Mouse (Mus musculus) heart, embryonic 14.5 days (tissue): ENCODE results near the gene Slc38a6. TPM values are rescaled to one million over a fixed set of nuclear protein-coding genes. Genes with fewer than 3 reads are reported as not detected.

Experiments used
- ATAC-seq: fragments of 200-750 bp; cut with Nextera tagmentation; 2 replicates; pipeline ENCODE4 v1.8.0; 2017; ENCODE audit warnings: low read depth, moderate TSS enrichment; ENCODE audit not compliant: insufficient number of reproducible peaks, insufficient read depth, low FRiP score
- H3K27ac ChIP-seq, 2 experiments: fragments of 200-500 bp in 1 of 2; fragments of 300-500 bp in 1 of 2; sonication (generic) in 1 of 2; replicated peaks in 1 of 2; 2 replicates each; pipeline ENCODE4 v1.5.1; 2012 to 2014; ENCODE audit warnings: low read depth in 2 of 2, low read length in 2 of 2, control low read depth in 1 of 2, mild to moderate bottlenecking in 1 of 2, mixed read lengths in 1 of 2; ENCODE audit not compliant: control insufficient read depth in 1 of 2, insufficient read depth in 1 of 2
- H3K27me3 ChIP-seq: fragments of 300-500 bp; sonication (generic); 2 replicates; pipeline ENCODE4 v1.6.1; 2014; ENCODE audit warnings: mild to moderate bottlenecking, low read length, control low read depth; ENCODE audit not compliant: control insufficient read depth, insufficient read depth
- H3K36me3 ChIP-seq: fragments of 300-500 bp; sonication (generic); 2 replicates; pipeline ENCODE4 v1.6.1; 2014; ENCODE audit warnings: mild to moderate bottlenecking, control low read depth, low read length, mixed read lengths; ENCODE audit not compliant: control insufficient read depth, insufficient read depth
- H3K4me1 ChIP-seq, 2 experiments: fragments of 200-500 bp in 1 of 2; fragments of 300-500 bp in 1 of 2; sonication (generic) in 1 of 2; 2 replicates each; pipeline ENCODE4 v1.6.1; 2012 to 2014; ENCODE audit warnings: low read length in 2 of 2, control low read depth in 1 of 2, mixed read lengths in 1 of 2; ENCODE audit not compliant: control insufficient read depth in 2 of 2, insufficient read depth in 2 of 2
- H3K4me2 ChIP-seq: fragments of 300-500 bp; sonication (generic); 2 replicates; pipeline ENCODE4 v1.6.1; 2014; ENCODE audit warnings: mild to moderate bottlenecking, low read length
- H3K4me3 ChIP-seq, 2 experiments: fragments of 200-500 bp in 1 of 2; fragments of 300-500 bp in 1 of 2; sonication (generic) in 1 of 2; 2 replicates each; pipeline ENCODE4 v1.5.1; 2012 to 2014; ENCODE audit warnings: low read length in 2 of 2, mild to moderate bottlenecking in 2 of 2, control low read depth in 1 of 2, low read depth in 1 of 2, moderate library complexity in 1 of 2; ENCODE audit not compliant: control insufficient read depth in 1 of 2, insufficient read depth in 1 of 2
- H3K9ac ChIP-seq: fragments of 300-500 bp; sonication (generic); 2 replicates; pipeline ENCODE4 v1.6.1; 2014; ENCODE audit warnings: mild to moderate bottlenecking, low read length
- H3K9me3 ChIP-seq: fragments of 300-500 bp; sonication (generic); 2 replicates; pipeline ENCODE4 v1.6.1; 2016; ENCODE audit warnings: low read length, control low read depth; ENCODE audit not compliant: control insufficient read depth
- WGBS: fragments of 180-500 bp; shearing (Covaris S2); extraction: QIAGEN DNeasy Blood & Tissue Kit; methylation state at CpG from one replicate; pipeline ENCODE4 v1.1.7; 2014; 5-methylcytosine and 5-hydroxymethylcytosine counted together
- polyA plus RNA-seq: library from polyadenylated mRNA; unstranded; fragments of >200 nt; fragmentation: Nextera tagmentation; extraction: Ambion mirVana; gene quantifications from 2 replicates; pipeline ENCODE4 v1.2.1, GENCODE M21; 2014

Gene Slc38a6
- polyA plus RNA-seq, 1 experiment from 2014 or later = 6.4 TPM

DNA sequence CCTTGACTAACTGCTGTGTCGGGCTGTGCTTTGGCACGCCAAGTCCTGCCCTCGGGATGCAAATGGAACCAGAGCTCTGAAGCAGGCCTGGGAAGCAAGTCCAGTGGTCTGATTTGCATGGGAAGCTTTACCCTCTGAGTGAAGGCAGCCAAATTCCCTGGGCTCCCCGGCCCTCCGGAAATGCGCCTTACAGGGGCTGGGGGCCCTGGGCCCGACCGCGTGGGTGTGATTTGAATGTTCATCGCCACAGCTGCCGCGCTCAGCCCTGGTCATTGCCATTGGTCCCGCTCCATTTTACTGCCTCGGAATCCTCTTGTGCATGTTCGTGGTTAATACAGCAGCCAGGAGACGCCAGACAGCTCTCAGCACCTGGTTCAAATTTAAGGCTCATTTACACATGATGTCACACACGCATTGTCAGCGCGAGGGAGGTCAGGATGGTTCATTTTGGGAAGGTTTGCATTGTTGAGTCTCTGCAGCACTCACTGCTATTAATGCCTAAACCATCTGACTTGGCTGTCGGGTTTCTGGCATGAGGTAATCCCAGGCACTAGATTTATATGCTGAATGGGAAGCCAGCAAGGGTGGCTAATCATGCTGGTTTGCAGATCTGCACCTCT, 81.0 kb downstream of the Slc38a6 start:
- ATAC-seq = 0 out of 2 replicates have a peak, but pooled peaks have one; percentile 31
- Histone ChIP-seq H3K36me3 (no peaks in the 10 kb centered on the region), H3K9ac (no peak overlapping the region), H3K27ac (peak overlapping the region; percentile 29 to 47; a peak in 2 of 4 replicates), H3K4me3 (no peak overlapping the region), H3K4me2 (peak overlapping the region; percentile 15; the same call in 1 of the 2 replicates), H3K9me3 (0 out of 2 replicates have a peak, but pooled peaks cover 4% of the 10 kb centered on the region), H3K27me3 (no peaks in the 10 kb centered on the region), H3K4me1 (peaks cover 10 to 17% of the 10 kb centered on the region in 2 experiments)
- 28% methylated on average over 20 of the region's 20 CpGs for WGBS

DNA sequence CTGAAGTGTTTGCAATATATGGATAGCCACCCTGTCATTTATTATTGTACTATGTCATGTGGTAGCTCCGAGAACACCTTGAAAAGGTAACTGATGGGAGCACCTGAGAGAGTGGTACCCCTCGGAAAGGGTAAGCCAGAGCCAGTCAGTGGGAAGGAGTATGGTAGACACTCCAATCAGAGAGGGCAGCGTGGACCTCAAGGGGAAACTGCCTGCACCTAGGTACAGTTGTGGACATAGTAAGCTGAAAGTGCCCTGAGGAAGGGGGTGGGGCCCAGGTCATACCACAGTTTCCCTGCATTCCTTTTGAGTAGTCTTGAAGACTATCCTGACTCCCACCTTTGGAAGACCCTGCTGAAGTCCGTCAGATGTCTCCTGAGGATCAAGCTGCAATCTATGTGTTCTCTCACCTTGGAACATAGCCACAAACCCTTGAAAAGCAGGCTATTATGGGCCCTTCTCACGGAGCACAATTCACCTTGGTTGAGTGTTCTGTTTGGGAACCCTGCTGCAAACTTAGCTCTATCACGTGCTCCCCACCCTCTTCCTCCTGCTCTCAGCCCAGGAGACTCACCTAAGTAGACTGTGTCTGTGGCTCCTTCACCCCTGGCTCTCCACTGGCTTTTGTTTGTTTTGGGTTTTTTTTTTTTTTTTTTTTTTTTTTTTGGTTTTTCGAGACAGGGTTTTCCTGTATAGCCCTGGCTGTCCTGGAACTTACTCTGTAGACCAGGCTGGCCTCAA, 82.5 kb downstream of the Slc38a6 start:
- WGBS = 69% methylated on average over 7 of the region's 7 CpGs
- Histone ChIP-seq H3K36me3 (no peaks in the 10 kb centered on the region), H3K27ac (no peak overlapping the region), H3K9ac (no peak overlapping the region), H3K4me2 (no peak overlapping the region), H3K4me3 (no peak overlapping the region), H3K4me1 (peaks cover 10 to 17% of the 10 kb centered on the region in 2 experiments), H3K27me3 (no peaks in the 10 kb centered on the region), H3K9me3 (0 out of 2 replicates have a peak, but pooled peaks cover 4% of the 10 kb centered on the region)
- ATAC-seq = no peak

- H3K27me3 ChIP-seq = no peaks in the 10 kb centered on the region
- H3K9ac ChIP-seq = no peak overlapping the region
- no peak overlapping the region for H3K4me2 ChIP-seq
- H3K4me1 ChIP-seq = peaks cover 10 to 17% of the 10 kb centered on the region in 2 experiments
- H3K4me3 ChIP-seq = no peak overlapping the region
- H3K27ac ChIP-seq = no peak overlapping the region
- WGBS = 60% methylated on average over 4 of the region's 4 CpGs
- H3K9me3 ChIP-seq = no peaks in the 10 kb centered on the region
- ATAC-seq = no peak
- H3K36me3 ChIP-seq = no peaks in the 10 kb centered on the region
Observed at GRCm38 (mm10) chr12:73370367-73370944, 83.9 kb downstream of the Slc38a6 start.

- WGBS = 76% methylated on average over 7 of the region's 7 CpGs
- no peak overlapping the region for H3K4me2 ChIP-seq
- no peak overlapping the region for H3K4me3 ChIP-seq
- no peaks in the 10 kb centered on the region for H3K36me3 ChIP-seq
- ATAC-seq = no peak
- peaks cover 10 to 17% of the 10 kb centered on the region in 2 experiments for H3K4me1 ChIP-seq
- no peak overlapping the region for H3K27ac ChIP-seq
- no peaks in the 10 kb centered on the region for H3K9me3 ChIP-seq
- H3K27me3 ChIP-seq = no peaks in the 10 kb centered on the region
- no peak overlapping the region for H3K9ac ChIP-seq
Observed at GRCm38 (mm10) chr12:73371132-73371531, 84.6 kb downstream of the Slc38a6 start.

DNA sequence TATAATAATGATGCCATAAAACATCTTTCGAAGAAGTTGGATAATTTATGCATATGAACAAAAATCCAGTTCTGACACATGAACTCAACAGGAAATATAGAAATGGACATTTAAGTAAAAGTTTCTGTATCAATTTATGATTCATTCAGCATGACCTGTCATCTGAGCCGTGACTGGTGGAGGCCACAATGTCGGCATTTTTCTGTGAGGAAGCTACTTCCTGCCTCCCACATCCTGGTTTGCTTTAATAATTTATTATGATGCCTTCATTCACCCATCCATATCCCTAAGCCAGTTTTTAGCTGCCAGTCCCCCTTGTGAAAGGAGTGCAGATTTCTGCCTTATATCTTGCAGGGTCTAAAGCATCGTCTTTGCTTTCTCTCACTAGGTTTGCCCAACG, 91.4 kb downstream of the Slc38a6 start:
- H3K9ac ChIP-seq = no peak overlapping the region
- ATAC-seq = no peak
- H3K9me3 ChIP-seq = no peaks in the 10 kb centered on the region
- H3K36me3 ChIP-seq = no peaks in the 10 kb centered on the region
- no peak overlapping the region for H3K27ac ChIP-seq
- no peaks in the 10 kb centered on the region for H3K27me3 ChIP-seq
- WGBS = 88% methylated on average over 5 of the region's 5 CpGs
- no peak overlapping the region for H3K4me3 ChIP-seq
- peaks cover 26 to 30% of the 10 kb centered on the region in 2 experiments for H3K4me1 ChIP-seq
- H3K4me2 ChIP-seq = no peak overlapping the region

- Histone ChIP-seq H3K27ac (no peak overlapping the region), H3K4me1 (peaks cover 34 to 38% of the 10 kb centered on the region in 2 experiments), H3K9me3 (no peaks in the 10 kb centered on the region), H3K4me2 (no peak overlapping the region), H3K9ac (no peak overlapping the region), H3K27me3 (no peaks in the 10 kb centered on the region), H3K4me3 (no peak overlapping the region), H3K36me3 (no peaks in the 10 kb centered on the region)
- 89% methylated on average over 13 of the region's 13 CpGs for WGBS
- ATAC-seq = no peak
Observed at GRCm38 (mm10) chr12:73378724-73379355, 92.3 kb downstream of the Slc38a6 start.

GRCm38 (mm10) chr12:73380686-73381360, 94.2 kb downstream of the Slc38a6 start:
- H3K36me3 ChIP-seq = no peaks in the 10 kb centered on the region
- peak overlapping the region; percentile 71 to 83 for H3K27ac ChIP-seq
- no peak overlapping the region for H3K9ac ChIP-seq
- H3K4me2 ChIP-seq = no peak overlapping the region
- H3K27me3 ChIP-seq = no peaks in the 10 kb centered on the region
- H3K9me3 ChIP-seq = no peaks in the 10 kb centered on the region
- ATAC-seq = no peak
- peaks cover 44 to 56% of the 10 kb centered on the region in 2 experiments for H3K4me1 ChIP-seq
- no peak overlapping the region for H3K4me3 ChIP-seq
- WGBS = 75% methylated on average over 8 of the region's 8 CpGs
